Mouse (Mus musculus): ENCODE measurements around the gene 0610030E20Rik. TPM values are rescaled to one million over a fixed set of nuclear protein-coding genes. Genes with fewer than 3 reads are reported as not detected.
A peak's percentile ranks its signal among the peaks of the same experiment; 100 is the strongest.

Gene 0610030E20Rik
- polyA plus RNA-seq, 1 experiment = 37.6 TPM

DNA sequence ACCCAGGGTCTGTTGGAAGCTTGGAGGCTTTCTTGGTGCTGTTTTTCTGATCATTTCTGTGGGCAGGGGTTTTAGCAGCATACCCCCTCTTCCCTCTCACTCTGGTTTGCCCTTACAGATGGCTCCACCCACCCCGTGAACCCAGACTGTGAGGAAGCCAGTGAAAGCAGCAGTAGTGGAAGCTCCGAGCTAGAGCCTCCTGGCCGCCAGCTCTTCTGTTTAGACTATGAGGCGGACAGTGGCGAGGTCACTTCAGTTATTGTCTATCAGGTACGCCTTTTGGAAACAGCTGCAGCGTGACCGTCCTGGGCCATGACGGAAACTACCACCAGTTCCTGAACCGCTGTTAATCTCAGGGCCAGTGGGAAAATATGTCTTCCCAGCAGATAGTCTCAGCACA lies 1.3 kb downstream of the 0610030E20Rik start:
- DNase-seq (ENCODE audit: low spot score) = no peak

DNA sequence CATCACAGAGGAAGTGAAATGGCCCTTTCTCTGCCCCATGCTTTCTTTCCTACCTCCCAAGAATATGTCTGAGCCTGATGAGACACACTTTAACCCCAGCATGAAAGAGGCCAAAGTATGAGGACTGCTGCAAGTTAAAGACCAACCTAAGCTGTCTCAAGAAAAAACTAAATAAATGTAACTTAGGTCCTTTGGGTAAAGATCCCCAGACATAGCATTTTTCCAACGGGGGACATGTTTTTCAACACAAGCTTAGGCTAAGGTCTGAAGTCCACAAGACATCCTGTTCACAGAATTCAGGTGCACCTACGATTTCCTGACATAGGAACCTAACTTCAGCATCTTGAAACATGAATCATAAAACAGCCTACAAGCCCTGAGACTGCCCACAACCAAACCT lies 3.1 kb downstream of the 0610030E20Rik start:
- no peak for DNase-seq (ENCODE audit: low spot score)

DNA sequence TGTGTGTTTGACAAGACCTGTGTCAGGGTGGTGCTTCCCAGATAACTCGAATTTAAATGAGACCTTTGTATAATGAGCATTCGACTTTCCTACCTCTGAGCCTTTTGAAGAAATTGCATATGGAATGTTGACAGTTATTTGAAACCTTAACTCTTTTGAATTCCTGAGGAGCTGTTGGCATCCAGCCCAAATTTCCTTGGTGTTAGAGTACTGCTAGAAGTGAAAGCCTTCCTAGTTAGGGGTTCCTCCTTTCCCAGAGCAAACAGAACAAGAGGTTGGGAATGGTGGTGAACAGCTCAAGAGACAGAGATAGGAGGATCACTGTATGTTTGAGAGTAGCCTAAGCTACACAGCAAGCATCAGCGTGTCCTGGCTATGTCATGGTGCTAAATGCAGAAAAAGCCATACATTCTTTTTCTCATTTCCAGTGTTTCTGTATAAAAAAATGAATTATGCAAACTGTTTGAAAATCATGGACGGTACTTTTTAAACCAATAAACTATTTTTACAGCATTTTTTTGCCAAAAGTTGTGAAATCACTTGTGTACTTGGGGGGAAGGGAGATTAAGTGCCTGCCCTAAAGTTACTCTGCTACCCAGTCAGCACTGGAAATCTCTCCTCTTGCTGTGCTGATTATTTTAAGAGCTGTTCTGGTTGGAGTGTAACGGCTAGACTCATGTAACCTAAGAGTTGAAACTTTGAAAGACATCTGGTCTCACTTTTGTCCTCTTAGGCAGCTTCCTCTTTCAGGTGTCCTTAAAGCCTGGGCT lies 5.7 kb downstream of the 0610030E20Rik start:
- DNase-seq (ENCODE audit: low spot score) = no peak

DNA sequence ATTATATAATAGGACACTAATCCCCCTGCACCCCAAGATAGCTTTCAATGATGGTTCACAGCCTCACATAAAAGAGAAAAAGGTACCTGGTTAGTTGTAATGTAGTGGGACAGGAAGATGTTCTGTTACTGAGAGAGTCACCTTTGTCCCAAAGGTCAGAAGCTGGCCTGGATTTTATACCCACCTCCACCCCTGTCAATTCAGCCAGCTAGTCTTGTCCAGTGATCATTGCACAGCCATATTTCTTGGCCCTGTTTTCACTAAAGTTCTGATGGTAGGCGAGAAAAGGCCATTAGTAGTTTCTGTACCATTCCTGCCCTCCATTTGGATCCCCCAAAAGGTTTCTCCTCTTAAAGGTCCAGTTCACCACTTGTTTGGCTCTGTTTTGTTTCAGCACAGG lies 6.9 kb downstream of the 0610030E20Rik start:
- DNase-seq (ENCODE audit: low spot score) = no peak

DNA sequence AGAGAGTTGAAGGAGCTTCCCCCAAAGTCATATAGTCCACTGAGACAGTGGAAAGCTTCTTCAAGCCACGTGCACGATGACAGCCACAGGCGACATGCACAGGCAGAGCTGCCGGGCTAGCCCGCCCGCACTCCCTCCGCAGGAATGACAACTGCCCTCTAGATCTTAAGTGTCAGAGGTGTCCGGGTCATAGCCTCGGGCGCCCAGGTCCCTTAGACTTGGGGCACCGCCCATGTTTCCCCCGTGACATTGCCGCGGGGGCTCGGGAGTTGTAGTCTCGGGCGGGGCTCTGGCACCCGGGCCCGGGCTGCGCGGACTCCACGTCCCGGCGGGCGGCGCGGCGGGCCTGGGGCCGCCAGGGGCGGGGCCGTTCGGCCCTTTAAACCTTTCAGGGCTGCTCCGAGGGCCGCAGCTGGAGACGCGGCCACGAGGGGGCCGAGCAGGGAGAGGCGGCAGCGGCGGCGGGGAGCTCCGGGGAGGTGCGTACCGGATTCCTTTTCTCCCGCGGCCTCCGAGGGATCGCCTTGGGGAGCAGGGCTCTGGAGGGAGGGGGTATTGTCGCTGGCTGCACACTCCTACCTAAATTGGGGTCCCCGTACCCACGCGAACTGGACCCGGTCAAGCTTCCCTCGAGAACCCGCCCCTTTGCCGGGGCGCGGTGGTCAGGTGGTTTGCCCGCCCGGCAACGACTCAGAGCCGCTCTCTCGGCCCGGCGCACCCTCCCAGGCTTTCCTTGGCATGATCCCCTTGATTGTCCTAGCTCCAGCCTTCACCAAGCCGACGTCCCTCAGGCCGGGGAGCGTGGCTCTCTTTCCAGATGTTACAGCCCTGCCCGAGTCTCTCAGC lies 8.2 kb downstream of the 0610030E20Rik start, which contains the start of gene Tmem150a:
TSS of gene Tmem150a (plus strand) at position 382 of the 846 bp plus-strand sequence.
- DNase-seq (ENCODE audit: low spot score) = peak; percentile 73

DNA sequence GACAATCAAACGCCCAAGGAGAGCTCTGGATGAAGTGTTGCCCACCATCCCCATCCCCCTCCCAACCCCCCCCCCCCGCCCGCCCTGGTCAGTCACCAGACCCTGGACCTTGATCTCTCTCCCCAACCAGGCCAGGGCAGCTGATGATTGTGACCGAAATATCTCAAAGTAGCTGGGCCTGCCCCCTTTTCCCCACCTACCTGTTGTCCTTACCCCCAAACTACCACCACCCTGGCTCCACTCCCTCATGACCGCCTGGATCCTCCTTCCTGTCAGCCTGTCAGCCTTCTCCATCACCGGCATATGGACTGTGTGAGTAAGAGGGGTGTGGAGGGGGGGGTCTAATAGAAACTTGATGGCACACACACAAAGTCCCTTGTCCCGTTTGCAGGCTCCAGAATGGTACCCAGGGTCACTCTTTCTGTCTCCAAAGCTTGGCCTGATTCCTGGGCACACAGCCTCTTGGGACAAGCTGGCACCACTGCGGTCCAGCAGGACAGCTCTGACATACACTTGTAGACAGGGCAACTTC lies 8.9 kb downstream of the 0610030E20Rik start:
- DNase-seq (ENCODE audit: low spot score) = no peak

DNA sequence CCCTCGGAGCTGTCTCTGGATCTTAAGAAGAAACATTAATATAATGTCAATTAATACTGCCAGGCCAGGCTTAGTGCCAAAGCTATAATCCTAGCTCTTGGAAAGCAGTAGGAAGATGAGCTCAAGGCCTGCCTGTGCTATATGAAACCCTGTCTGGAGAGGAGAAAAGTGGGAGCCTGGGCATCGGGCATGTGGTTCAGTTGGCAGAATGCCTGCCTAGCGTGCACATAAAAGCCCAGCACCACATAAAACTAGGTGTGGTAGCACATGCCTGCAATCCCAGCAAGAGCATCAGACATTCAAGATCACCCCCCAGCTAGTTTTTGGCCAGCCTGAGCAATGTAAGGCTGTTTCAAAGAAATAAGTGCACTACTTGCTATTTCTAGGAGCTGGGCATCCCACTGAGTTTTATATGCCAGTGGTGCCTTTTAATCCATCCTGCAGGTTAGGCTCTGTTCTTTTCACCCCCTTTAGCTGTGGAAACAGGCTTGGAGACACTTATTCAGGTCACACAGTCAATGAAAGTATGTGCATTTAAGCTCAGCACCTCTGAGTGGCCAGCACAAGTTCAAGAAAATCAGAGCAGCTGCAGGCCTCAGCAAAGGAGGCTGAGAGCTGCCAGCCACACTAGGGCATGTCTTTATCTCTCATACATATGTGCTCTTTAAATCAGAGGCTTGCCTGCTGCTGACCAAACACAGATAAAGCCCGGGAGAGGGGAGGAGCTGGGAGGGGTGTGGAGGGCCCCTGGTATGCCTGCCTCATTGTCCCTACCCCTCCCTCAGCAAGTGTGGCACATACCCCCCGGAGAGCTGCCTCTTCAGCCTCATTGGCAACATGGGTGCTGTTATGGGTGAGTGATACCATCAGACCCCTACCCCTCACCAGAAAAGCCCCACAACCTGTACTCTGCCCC lies 10.3 kb downstream of the 0610030E20Rik start:
- no peak for DNase-seq (ENCODE audit: low spot score)

DNA sequence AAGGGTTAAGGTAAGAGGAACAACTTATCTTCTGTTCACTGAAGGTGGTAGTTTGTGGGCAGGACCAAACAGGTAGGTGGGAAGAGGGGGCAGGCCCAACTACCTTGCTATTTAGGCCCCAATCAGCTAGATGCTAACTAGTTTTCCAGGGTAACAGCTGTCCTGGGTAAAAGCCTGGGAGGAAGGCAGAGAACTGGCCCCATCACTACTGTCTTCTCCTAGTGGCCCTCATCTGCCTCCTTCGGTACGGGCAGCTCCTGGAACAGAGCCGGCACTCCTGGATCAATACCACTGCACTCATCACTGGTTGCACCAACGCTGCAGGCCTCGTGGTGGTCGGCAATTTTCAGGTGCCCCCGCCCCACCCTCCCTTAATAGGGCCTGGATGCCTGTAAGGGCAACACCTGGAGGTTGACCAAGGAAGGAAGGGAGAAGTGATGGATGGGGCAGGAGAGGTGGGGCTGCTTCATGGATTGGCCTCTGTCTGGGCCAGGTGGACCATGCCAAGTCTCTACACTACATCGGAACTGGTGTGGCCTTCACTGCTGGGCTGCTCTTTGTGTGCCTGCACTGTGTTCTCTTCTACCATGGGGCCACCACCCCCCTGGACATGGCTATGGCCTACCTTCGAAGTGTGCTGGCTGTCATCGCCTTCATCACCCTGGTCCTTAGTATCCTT lies 11.1 kb downstream of the 0610030E20Rik start:
- no peak for DNase-seq (ENCODE audit: low spot score)

DNA sequence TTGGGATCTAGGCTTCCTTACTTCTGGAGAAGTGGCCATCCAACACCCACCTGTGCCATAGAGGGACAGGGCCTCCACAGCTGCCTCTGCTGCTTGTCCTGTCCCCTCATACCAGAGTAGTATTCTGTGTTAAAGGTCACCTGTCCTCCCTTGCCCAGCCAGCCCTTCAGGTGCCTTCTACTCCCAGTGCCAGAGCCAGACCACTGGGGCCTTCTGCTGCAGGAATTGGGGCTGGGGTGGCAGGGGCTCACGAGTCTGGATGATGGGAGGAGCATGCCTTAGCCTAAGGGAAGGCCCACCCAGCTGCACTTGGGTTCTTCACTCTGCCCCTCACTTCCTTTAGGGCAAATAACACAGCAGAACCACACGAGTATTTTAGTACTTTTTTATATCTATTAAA lies 12.2 kb downstream of the 0610030E20Rik start:
- DNase-seq (ENCODE audit: low spot score) = no peak

DNA sequence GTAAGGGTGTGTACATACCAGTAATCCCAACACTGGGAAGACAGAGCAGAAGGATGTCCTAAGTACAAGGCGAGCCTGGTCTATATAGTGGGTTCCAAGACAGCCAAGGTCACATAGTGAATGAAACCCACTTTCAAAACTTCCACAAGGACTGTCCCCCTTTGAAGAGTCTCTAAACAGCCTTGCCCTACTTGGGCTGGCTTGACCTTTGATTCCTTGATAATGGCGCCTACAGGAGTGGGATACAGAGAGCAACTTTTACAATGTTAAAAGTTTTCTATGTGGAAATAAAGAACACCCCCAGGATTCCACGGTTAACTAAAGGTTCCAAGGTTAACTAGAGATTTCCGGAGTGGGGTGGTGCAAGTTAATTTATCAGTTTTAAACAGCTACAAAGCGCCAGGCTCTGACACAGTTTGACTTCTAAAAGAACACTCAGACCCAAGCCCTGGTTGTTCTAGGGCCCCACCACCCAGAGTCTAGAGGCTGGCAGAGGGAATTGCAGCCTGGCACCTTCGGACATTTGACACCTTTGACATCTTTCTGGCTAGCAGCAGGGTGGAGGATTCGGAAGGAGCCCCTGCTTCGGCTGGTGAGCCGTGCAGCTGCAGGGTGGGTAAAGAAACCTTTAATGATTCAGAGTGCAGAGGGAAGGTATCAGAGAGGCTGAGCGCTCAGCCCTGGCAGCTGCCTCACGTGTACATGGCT lies 12.9 kb downstream of the 0610030E20Rik start:
- no peak for DNase-seq (ENCODE audit: low spot score)

DNA sequence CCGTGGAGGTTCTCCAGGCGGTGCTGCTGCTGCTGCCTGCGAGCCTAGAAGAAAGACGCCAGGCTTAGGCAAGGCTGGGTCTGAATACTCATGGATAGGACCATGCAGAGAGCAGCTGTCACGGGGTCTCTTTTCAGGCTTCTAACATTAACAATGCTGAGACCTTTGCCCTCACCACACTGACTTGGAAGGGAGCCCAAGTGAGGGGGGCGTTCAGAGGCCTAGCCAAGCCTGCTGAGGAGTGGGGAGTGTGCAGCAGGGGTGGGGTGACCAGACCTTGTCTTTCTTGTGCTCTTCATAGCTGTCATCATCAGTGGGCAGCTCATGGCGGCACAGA lies 13.4 kb downstream of the 0610030E20Rik start:
- DNase-seq (ENCODE audit: low spot score) = no peak

DNA sequence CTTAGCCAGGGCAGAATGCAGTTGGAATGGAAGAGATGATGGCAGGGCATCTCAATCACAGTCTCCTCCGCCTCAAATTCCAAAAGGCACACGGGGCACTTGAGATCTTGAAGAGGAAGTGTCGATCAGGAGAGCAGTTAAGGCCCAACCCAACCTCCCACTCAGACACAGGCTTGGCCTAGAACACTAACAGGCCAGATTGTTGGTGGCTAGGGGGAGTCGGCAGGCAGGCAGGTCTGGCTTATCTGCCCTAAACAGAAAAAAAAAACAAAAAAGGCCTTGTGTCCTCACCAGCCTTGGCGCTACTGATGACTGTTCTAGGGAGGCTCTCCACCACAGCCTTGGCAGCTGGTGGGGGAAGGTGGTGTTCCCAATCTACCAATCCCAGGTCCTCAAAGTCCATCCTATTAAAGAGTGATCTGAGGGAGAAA lies 14.0 kb downstream of the 0610030E20Rik start:
- DNase-seq (ENCODE audit: low spot score) = no peak

DNA sequence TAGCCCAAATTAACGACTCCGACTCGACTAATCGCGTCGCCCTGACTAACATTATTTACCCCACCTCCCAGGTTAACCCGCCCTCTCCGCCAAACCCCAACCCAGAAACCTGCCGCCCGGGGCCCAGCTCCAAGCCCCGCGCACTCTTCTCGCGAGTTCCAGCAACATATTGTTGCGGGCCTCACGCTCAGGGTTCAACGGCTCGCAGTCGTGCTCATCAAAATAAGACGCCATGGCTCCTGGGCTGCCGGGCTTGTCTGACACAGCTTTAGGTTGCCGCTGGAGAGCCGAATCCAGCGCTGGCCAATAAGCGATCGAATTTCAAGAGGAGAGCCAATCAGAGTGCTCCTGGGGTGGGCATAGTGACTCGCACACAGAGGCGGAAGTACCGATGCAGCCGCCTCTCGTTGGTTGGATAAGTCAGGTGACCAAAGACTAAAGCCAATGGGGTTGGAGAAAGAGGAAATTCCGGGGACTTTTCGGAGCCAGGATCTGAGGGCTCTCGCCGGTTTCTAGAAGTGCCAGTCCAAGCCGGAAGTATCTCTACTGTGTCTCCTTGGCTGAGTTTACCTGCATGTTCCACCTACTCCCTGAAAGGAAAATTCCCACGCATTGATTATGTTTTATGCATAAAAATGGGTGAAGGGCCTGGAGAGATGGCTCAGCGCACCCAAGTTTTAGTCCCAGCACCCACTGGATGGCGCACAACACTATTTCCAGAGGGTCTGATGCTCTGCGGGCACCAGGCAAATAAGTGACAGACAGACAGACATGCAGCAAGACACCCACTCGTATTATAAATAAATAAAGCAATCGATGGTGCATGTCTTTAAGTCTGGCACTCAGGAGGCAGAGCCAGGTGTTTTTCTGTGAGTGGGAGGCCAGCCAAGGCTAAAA lies 15.3 kb downstream of the 0610030E20Rik start:
- DNase-seq (ENCODE audit: low spot score) = peak; percentile 75

DNA sequence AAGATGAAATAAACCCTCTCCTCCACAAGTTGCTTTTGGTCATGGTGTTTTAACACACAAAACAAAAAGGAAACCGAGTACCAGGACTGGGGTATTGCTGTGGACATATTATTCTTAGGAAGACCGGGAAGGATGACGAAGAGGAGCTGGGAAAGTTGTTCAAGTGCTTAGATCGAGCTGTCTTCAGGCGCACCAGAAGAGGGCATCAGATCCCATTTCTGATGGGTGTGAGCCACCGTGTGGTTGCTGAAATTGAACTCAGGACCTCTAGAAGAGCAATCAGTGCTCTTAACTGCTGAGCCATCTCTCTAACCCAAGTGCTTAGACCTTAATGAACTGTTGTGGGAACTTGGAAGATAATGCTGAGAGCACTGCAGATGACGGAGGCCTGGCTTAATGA lies 16.9 kb downstream of the 0610030E20Rik start:
- DNase-seq (ENCODE audit: low spot score) = no peak

DNA sequence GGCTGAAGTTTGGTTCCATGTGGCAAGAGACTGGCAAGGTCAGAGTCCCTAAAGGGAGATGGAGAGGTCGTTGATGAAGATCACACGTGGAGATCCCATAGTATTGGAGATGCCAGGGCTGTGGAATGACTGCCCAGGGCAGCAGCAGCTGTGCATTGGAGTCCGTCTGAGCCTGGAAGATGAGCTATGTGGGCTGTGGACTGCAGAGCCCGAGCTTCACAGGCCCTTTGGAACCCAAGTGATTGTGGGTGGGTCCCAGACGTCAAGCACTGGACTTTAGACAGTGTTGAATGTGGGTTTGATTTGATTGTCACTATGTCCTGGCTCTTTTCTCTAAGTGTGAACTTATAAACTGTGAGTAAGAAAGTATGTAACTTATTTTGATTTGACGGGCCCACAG lies 17.9 kb downstream of the 0610030E20Rik start:
- DNase-seq (ENCODE audit: low spot score) = no peak

DNA sequence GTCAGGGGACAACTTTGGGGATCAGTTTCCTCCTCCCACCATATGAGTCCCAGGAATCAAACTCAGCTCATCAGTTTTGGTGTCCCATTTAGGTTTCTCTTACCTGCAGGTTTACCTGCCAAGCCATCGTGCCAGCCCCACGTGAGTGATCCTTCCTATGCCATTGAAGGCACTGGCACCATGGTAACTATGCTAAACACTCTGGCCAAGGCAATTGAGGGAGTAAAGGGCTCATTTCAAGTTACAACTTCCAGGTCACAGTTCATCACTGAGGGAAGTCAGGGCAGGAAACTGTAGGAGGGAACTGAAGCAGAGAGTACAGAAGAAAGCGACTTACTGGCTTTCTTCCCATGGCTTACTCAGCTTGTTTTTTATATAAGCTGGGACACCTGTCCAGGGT lies 19.2 kb downstream of the 0610030E20Rik start:
- DNase-seq (ENCODE audit: low spot score) = no peak

DNA sequence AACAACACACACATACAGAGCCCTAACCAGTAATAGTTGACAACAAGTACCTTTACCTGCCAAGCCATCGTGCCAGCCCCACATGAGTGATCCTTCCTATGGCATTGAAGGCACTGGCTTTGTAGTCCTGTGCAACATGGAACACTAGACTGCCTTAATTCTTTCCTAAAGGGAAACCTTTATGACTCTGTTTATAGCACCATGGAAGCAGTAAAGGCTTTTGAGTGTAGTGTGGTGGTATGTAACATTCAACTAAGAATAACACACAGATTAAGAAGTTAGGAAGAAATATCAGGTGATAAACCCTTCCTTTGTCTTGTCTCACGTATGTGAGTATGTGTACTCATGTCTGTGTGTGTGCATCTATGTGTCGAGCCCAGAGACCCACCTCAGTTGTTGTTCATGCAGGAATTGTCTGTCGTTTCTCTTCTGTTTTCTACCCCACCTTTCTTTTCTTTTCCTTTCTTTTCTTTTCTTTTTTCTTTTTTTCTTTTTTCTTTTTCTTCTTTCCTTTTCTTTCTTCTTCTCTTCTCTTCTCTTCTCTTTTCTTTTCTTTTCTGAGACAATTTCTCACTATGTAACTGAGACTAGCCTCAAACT lies 19.8 kb downstream of the 0610030E20Rik start, which contains the start of gene Rnf181:
TSS of gene Rnf181 (minus strand) at position 113 of the 600 bp plus-strand sequence.
- DNase-seq (ENCODE audit: low spot score) = no peak

DNA sequence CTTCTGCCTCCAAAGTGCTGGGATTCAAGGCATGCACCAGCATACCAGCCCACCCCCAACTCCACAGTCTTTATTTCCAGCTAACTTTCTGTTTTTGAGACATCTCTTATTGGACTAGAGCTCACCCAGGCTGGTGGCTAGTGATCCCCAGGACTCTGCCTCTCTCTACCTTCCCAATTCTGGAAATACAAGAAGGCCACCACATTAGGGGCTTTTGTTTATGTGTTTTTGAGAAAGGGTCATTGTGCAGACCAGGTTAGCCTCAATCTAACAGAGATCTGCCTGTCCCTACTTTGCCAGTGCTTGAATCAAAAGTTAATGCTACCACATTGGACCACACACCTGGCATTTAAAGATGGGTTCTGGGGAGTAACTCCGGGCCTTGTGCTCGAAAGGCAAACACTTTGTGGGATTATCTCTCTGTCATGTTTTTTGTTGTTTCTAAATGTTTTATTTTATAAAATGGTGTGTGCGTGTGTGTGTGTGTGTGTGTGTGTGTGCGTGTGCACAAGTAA lies 20.4 kb downstream of the 0610030E20Rik start:
- no peak for DNase-seq (ENCODE audit: low spot score)

DNA sequence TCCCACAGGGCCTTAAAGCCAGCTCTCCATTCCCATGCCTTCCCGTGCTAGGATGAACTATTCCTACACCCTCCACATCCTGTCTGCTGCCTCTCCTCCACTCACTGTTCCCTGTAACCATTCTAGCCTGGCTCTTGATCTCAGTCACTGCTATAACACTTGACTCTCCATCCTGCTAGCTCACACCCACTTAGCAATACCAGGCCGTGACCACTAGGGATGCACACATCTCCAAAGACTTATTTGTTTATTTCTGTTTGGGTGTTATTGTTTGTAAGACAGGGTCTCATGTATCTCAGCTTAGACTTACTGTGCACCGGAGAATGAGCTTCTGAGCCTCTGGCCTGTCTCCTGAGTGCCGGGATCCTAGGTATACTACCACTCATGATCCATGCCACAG lies 22.4 kb downstream of the 0610030E20Rik start:
- DNase-seq (ENCODE audit: low spot score) = no peak
